Mouse (Mus musculus): ENCODE measurements around the gene Rpl10-ps3. TPM values are rescaled to one million over a fixed set of nuclear protein-coding genes. Genes with fewer than 3 reads are reported as not detected.

Rpl10-ps3 gene
- polyA plus RNA-seq, 1 experiment from 2014 or later: 125 TPM

DNA sequence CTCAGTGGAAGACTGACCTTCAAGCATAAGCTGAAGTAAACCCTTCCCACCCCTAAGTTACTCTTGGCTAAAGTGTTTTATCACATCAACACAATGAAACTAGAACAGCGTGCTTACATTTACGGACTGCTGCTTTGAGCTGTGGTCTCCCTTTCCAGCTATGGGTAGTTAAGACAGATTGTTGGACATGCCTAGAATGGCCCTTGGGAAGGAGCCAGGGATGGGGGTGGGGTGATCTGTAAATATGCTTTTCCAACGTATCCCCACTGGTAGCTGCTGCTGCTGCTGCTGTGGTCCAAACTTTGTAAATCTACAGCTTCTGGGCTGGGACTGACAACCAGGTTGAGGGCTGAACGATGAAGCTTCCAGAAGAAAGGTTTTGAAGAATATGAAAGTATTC lies 40.8 kb downstream of the Rpl10-ps3 start:
- no peak for ATAC-seq (replicated peaks)
- H3K9me3 ChIP-seq: no peaks in the 10 kb centered on the region
- 73% methylated on average over 4 of the region's 4 CpGs for WGBS

DNA sequence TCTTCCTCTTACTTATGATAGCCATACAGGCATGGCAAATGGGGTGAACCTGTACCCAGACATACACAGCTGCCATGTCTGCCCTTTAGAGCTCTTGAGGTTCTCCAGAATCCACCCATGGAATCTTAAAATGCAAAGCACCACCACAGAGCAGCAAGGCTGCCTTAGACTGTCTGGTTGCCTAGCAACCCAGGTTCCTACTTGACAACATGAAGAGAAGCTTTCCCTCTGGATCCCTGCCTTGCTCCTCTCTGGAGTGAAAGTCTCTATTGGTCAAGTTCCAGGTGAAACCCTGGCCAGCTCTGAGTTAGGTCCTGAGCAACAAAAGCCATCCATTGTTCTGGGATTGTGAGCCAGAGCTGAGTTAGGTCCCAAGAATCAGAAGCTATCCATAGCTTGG lies 43.0 kb downstream of the Rpl10-ps3 start:
- Histone ChIP-seq H3K4me1 (peaks cover 31% of the 10 kb centered on the region), H3K9ac (no peak overlapping the region), H3K4me3 (no peak overlapping the region), H3K4me2 (no peak overlapping the region), H3K9me3 (no peaks in the 10 kb centered on the region), H3K27me3 (replicated peaks) (no peaks in the 10 kb centered on the region), H3K27ac (peak overlapping the region; percentile 48), H3K36me3 (replicated peaks) (no peaks in the 10 kb centered on the region)
- peak; percentile 45; the same call in 1 of the 2 replicates for ATAC-seq (replicated peaks)

More for the DNA sequence above, 40.8 kb downstream of the Rpl10-ps3 start:
- Histone ChIP-seq H3K4me3 (no peak overlapping the region), H3K27ac (no peak overlapping the region), H3K36me3 (replicated peaks) (no peaks in the 10 kb centered on the region), H3K4me2 (no peak overlapping the region), H3K27me3 (replicated peaks) (no peaks in the 10 kb centered on the region), H3K4me1 (peaks cover 32% of the 10 kb centered on the region), H3K9ac (no peak overlapping the region)

GRCm38 (mm10) chr9:50298389-50298788 lies 46.4 kb downstream of the Rpl10-ps3 start:
- Histone ChIP-seq H3K36me3 (replicated peaks) (no peaks in the 10 kb centered on the region), H3K27ac (no peak overlapping the region), H3K9ac (no peak overlapping the region), H3K4me2 (no peak overlapping the region), H3K9me3 (no peaks in the 10 kb centered on the region), H3K4me1 (peaks cover 11% of the 10 kb centered on the region), H3K27me3 (replicated peaks) (no peaks in the 10 kb centered on the region), H3K4me3 (no peak overlapping the region)
- no peak for ATAC-seq (replicated peaks)
- 50% methylated on average over 2 of the region's 2 CpGs for WGBS

Other genes with a start within 250 kb of the Rpl10-ps3 start
- 0.63 and 0.88 TPM in 2 replicates for gene Plet1, start 149.6 kb upstream of the Rpl10-ps3 start, polyA plus RNA-seq (2015; fragmentation: Nextera tagmentation; extraction: Ambion mirVana)
- gene Pts, start 183.8 kb upstream of the Rpl10-ps3 start, polyA plus RNA-seq (2015; fragmentation: Nextera tagmentation; extraction: Ambion mirVana): 106 and 111 TPM in 2 replicates
- gene Il18, start 209.9 kb upstream of the Rpl10-ps3 start, polyA plus RNA-seq (2015; fragmentation: Nextera tagmentation; extraction: Ambion mirVana): 19.3 and 19.6 TPM in 2 replicates
- gene Bco2, start 210.2 kb upstream of the Rpl10-ps3 start, polyA plus RNA-seq (2015; fragmentation: Nextera tagmentation; extraction: Ambion mirVana): 0.31 and 0.45 TPM in 2 replicates
- 0.18 and 0.26 TPM in 2 replicates for gene Tex12, start 216.4 kb upstream of the Rpl10-ps3 start, polyA plus RNA-seq (2015; fragmentation: Nextera tagmentation; extraction: Ambion mirVana)

All from midbrain, embryonic 15.5 days (tissue).